Mouse (Mus musculus) heart, postnatal 10 days (tissue): ENCODE measurements around the gene Lingo1. TPM values are rescaled to one million over a fixed set of nuclear protein-coding genes. Genes with fewer than 3 reads are reported as not detected.
A peak's percentile ranks its signal among the peaks of the same experiment; 100 is the strongest.

ENCODE experiments used
- DNase-seq, 2 experiments: peaks; one replicate each; pipeline ENCODE4 v3.0.0; 2021
- intact Hi-C: fragments of 180-260 bp; cut with DNase I; formaldehyde crosslinking; loops from one replicate; pipeline ENCODE4 v1.15.1; 2025
- total RNA-seq, 2 experiments: library from RNA; stranded (reverse); gene quantifications; 2 replicates each; pipeline ENCODE4 v1.2.3; 2021

Gene Lingo1
- total RNA-seq, 2 experiments from 2014 or later: 2.1 to 2.3 TPM

DNA sequence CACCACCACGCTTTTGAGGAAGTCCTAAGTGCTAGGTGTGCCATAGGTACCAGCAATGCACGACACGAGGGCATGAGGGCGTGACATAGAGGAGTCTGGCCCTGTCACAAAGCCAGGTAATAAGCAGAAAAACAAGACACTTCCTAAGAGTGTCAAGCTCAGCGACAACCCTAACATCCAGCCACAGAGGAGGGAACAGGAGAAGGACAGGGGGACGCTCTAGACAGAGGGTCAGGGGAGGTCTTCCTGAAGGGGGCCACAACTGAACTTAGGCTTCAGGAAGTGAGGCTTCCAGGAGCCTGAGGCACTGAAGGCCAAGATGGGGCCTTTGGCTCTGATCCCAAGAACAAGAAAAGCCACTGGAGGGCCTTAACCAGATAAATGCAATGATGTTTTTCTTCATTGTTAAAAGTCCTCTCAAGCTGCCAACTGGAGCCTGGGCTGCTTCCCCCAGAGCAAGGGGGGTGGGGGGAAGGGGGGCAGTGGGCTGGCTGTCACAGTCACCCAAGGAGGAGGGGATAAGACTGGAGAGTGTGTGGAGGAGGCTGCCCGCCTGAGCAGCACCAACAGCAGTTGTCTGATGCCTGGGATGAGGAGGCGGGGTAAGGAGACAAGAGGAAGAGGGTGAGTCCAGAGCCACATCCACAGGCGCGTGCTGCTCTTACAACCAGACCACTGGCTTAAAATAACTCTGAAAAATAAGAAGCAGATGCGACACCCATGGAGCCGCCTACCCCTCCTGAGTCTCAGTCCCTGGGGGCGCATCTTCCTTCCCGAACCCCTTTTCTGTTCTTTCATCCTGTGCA, 109.7 kb downstream of the Lingo1 start:
- DNase-seq: peak; percentile 26 to 31
- intact Hi-C loops: no loop called here

DNA sequence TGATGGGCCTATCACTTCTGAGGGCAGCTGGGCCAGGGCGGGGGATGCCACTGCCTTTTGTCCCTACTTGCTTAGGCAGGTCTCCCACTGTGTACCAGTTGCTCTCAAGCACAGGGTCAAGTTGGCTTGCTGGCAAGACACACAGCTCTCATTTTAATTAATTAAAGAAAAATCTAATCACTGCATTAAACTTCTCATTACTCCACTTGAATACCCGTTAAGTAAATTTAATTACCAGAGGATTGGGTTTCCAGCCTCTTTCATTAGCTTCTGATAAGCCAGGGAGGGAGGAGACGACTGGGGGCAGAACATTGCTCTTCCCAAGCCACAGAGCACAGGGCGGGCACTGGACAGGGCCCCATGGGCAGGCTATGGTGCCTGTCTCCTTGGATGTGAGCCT, 113.4 kb downstream of the Lingo1 start:
- DNase-seq: no peak
- intact Hi-C loops: no loop called here

DNA sequence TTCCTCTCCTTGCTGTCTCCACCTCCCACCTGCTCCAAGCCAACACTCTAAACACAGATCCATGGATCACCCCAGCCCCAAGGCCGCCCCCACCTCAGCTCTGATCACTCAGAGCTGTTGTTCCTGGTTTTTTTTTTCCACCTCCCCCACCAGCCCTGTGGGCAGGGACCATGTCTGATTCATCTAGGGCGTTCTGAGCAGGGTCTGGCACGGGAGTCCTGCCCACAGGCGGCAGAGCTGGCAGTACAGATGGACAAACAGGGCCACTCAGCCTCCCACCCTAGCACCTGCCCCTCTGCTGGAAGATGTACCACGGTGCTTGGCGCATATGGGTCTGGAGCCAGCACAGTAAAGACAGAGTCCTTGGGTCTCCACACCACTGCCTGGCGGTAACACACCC, 114.3 kb downstream of the Lingo1 start:
- DNase-seq: no peak
- intact Hi-C loops: no loop called here

DNA sequence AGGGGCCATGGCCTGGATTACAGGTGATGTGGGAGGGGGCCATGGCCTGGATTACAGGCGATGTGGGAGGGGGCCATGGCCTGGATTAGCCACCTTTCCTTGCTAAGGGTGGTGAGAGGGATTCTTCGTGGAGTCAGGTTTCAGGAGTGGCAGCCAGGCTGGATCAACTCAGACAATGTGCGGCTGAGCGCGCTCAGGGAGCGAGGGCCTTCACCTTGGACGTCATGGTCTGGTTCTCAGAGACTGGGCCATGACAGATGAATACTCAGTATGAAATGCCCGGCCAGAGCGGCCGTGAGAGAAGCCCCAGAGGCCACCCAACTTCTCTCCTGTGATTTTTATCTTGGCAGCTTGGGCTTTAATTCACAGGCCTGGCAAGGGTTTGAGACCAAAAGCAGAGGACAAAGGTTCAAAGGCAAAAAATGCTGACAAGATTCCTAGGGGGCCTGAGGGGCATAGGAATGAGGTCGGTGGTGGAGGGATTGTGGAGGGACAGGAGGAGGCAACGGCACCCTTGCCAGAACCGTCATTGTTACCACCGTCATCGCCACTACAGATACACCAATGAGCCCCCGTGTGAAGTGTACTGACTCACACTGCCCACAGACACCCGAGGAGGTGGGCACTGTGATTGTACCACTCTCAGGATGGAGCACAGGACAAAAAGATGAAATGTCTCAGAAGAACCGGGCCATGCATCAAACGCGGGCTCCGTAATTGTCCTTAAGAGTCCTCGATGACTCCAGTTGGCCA, 117.2 kb downstream of the Lingo1 start:
- intact Hi-C loops: no loop called here
- no peak for DNase-seq

DNA sequence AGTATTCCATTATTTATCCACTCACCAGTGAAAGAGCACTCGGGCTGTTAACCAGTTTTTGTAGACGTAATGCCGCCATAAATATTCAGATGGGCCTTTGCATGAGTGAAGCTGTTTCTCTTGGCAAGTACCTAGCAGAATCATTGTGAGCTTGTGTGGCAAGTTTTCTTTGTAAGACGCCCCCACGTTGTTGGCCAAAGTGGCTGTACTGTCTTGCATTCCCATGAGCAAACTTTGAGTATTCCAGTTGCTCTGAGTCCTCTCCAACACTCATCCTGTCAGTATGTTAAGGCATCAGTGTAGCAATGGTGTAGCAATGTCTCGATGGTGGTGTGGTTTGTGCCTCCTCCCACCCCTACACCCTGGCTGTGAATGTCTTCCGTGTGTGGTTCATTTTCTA, 120.6 kb downstream of the Lingo1 start:
- no peak for DNase-seq
- intact Hi-C loops: no loop called here

DNA sequence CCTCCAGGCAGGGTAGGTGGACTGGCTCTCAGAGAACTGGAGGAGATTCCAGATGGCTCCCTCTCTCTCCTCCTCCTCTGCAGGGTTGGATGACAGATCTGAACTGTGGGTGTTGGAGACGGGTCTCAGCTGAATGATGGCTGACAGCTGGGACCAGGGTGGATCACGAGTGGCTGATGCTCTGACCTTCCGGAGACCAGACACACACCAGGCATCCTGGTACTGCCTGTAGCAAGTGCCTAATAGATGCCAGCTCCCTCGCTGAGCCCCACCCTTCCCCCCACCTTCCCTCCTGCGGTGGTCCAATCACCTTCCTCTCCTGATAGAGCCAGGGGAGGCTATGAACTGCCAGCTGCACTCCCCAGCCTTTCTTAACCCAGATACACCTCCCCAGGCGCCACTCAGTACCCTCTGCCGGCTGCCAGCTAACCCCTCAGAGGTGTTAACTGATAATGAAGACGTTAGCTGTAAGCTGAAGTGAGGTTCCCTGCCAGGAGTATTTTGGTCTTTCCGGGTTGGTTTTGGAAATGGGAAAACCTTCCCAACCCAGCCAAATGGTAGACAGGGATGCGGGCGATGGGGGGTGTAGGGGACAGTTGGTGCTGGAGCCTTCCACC, 126.6 kb downstream of the Lingo1 start:
- intact Hi-C loops: no loop called here
- DNase-seq: peak in 1 of 2 experiments; percentile 18

DNA sequence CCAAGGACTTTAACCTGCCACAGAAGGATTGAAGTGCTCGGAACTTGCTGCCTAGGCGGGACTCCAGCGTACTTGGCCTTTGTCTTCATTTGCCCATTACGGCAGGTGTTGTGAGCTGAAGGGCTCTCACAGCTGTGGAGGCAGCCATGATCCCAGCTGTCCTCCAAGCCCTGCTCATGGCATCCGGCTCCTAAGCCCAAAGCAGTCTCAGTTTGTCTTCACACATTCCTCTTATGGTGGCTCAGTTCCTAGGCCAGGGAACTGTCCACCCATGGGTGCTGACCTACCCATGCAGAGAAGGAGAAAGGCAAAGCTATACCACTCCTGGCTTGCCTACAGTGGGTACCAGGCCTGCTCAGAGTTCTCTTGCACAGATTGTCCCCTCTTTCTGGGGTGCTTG, 132.1 kb downstream of the Lingo1 start:
- peak; percentile 26 to 46 for DNase-seq
- intact Hi-C loops: no loop called here

DNA sequence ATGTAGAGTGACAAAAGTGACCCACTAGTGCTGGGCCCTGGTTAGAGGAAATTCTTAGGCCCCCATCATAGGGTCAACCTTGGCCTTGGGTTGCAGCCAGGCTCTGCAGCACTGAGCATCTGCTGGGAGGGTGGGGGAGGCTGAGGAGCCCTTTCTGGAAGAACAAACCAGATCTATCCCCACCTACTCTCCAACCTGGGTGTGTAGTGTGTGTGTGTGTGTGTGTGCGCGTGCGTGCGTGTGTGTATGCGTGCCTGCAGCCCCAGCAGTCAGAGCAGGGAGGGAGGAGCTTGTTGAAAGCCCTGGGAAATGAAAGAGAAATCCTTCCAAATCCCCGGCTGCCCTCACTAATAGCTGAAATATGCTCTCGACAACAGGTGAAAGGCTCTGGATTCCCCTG, 133.3 kb downstream of the Lingo1 start:
- intact Hi-C loops: no loop called here
- DNase-seq: no peak

DNA sequence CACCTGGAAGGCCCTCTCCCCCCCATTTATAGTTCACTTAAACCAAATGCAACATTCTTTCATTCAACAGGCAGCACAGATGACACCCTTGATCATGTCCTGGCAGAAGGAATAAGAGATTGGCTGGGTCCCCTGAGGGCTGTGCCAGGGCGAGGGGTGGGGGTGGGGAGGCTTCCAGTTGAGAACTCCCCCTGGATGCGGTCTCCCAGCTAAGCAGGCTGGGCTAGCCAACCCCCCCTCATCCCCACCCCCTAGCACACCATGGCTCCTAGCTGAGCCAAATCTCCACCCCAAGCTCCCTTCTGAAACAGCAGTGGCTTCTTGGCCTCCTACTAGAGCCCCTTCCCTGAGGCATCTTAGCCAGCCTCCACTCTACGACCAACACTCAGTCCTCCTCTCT, 133.9 kb downstream of the Lingo1 start:
- no peak for DNase-seq
- intact Hi-C loops: no loop called here

DNA sequence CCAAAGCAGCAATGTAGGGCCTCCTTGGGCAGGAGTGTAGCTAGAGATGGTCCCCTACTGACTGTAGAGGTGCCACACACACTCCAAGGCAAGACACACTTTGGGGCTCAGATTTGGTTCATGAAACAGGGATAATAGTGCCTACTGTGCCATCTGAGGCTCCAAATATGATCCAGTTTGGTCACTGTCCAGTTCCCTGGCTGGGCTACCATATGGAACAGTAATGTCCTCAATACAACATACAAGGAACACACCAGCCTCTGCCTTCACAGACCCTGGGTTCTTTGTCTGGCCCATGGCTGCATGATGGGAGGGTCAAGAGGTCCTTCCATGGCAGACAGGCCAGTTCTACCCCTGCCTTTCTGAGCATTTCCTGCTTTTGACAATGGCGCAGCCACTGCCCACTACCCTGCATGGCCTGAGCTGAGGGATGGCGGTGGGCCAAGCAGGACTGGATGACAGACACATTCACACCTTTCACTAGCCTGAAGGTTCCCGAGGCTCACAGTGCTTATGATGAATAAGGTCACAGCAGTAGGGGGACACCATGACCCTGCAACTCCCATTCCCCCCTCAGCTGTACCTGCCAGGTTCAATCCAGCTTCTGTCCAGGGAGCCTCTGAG, 134.9 kb downstream of the Lingo1 start:
- no peak for DNase-seq
- intact Hi-C loops: no loop called here

DNA sequence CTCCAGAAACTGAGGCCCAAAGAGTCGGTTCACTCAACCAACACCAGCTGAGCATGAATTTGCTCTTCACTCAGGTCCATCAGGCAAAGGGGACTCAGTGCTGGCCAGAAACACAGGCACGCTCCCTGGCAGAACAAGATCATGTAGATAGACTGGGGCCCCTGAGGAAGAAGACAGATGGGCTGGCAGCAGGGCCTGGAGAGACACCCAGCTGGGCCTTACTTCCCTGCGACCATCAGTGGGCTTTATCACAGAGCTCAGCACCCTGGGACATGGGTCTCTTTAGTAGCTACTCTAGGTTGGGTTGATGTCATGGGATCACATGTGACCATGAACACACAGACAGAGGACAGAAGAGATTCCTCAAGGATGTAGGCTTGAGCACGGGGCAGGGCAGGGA, 137.7 kb downstream of the Lingo1 start:
- intact Hi-C loops: no loop called here
- DNase-seq: no peak

DNA sequence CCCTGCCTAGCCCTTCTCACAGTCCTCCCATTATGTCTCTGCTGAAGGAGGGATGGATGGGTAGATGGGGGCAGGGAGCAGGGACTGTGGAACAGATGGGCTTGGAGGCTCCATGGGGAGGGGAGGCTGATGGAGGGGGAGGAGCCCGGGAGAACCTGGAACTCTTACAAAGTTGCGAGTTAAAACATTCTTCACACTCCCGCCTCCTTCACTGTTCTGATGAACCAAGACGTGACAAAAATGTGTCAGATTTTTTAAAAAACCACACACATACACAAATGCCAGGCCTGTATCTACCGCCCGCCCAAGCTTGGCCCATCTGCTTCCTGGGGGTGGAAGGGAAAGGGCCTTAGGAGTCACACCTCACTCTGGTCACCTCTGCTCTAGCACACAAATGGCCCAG, 138.3 kb downstream of the Lingo1 start:
- DNase-seq: no peak
- intact Hi-C loops: no loop called here

DNA sequence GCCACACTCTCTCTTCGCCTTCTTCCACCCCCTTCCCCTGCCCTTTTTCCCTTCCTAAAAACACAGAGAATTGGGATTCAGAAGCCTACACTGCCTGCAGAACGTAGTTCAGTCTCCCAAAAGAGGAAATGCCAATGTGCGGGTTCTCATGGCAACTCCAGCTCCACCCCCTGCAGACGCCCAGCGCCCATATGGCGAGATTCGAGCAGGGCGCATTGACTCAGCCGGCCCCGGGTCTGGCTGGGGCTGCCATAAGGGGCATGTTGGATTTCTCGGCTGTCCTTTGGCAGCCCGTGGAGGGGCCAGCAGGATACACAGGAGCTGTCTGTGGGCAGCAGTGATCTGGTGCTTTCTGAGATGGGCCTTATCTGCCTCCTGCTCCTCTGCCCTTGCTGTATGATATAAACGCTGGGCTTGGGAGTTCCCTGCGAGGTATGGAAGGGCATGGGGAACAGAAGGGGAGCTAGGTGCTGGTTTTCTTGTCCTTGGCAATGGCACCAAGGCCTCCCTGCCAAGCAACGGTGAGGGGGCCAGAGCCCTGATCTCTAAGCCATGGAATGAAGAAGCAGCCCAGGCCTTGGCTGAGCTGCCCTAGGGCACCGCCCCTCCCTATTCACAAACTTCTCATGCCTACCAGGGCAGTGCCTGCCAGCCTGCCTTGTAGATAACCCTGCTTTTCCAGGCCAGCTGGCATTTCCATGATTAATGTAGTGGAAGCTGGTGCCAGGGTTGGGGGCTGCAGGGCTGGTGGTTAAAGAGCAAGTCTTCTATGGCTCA, 139.3 kb downstream of the Lingo1 start:
- intact Hi-C loops: no loop called here
- DNase-seq: peak; percentile 15 to 27

DNA sequence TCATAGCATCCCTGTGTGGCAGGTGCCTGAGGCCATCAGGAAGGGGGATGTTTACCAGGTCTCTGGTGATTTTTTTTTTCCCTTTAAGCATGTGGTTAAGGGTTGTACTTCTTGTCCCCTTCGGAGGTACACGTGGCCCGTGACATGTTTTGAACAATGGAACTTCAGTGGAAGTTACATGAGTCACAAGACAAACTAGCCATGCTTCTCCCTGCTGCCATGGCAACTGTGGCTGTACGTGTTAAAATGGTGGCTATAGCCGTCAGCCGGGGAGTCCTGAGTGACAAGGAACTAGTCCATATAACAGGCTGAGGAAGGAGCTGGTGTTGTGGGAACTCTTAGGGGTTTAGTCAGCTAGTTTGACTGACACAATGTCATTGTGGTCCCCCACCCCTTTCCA, 141.1 kb downstream of the Lingo1 start:
- intact Hi-C loops: no loop called here
- no peak for DNase-seq

DNA sequence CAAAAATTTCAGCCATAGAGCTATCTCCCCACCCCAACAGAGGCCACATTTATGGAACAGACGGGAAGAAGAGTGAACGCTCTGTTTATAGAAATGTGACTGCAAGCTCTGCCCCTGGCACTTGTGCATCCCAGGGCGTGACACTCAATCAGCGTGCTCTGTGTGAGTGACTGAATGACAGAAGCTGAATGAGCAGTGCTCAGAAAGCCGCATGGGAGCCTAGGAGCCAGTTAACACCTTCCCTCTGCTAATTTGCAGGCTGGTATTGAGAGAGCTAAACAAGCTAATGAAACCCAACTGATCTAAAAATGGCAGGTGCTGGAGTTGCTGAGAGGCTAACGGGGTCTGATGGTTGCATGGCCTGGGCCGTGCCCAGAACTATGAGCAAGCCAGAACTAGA, 143.7 kb downstream of the Lingo1 start:
- intact Hi-C loops: no loop called here
- no peak for DNase-seq

DNA sequence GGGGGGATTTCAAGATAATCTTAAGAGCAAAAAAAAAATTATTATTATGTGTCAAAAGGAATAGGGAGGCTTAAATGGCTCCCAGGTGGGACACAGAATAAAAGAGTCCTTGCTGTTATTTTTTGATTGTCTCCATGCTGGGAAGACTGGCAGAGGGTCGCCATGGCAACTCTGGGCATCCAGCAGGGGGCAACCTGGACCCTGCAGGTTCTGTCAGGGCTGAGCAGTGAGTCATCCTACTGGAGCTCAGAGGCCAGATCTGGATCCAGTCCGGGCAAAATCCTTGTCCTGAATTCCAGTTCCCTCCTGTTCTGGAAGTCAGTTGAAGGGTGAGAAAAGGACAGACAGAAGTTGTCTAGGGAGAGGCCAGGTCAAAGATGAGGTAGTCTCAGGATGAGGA, 144.7 kb downstream of the Lingo1 start:
- intact Hi-C loops: no loop called here
- DNase-seq: no peak

DNA sequence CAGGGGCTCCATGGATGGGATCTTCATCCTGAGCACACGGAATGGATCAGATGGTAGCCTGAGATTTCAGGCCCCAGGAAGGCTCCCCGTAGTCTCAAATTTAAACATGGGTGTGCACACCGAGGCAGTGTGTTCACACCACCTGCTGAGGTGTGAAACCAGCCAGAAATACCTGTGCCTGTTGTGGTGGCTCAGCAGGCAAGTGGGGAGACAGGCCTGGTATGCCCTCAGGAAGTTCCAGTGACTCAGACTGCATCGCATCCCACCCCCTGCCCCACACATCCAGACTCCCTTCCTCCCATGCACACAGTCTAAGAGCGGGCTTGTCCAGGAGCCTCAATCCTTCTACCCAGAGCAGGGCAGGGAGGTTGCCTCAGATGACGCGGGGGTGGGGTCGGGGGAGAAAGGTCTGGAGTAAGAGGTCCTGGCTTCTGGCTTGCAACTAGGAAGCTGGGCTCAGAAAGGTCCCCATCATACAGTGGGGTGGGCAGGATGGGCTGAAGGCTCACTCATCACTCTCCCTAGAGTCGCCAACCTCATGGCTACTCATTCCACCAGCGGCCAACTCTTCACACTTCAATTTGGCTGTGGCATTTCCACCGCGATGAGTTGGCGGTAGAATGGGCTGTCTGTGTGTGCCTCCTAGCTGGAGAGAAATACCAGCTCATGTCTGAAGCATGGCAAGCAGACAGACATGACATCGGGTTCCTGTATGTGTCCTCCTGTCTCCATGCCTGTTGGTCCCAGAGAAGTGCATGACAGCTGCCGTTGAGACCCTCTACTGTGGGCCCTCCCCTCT, 149.8 kb downstream of the Lingo1 start:
- intact Hi-C loops: no loop called here

DNA sequence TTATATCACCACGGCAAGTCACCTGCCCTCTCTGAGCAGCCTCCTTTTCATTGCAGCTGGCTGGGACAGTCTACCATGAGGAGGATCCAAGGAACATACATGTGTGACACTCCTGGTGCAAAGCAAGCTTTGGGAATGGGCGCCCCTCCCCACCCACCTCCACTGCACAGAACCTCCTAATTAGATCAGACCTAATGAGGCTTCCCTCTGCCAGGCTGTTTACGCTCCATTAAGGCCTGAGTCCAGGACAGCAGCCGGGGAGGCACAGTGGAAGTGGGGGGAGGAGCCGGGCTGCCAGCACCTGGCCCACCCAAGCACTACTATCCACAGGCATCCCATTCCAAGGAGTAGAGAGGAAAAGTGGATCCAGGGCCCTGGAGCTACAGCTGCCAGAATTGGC, 152.8 kb downstream of the Lingo1 start:
- intact Hi-C loops: no loop called here
- no peak for DNase-seq

More for the DNA sequence above, 149.8 kb downstream of the Lingo1 start:
- no peak for DNase-seq

DNA sequence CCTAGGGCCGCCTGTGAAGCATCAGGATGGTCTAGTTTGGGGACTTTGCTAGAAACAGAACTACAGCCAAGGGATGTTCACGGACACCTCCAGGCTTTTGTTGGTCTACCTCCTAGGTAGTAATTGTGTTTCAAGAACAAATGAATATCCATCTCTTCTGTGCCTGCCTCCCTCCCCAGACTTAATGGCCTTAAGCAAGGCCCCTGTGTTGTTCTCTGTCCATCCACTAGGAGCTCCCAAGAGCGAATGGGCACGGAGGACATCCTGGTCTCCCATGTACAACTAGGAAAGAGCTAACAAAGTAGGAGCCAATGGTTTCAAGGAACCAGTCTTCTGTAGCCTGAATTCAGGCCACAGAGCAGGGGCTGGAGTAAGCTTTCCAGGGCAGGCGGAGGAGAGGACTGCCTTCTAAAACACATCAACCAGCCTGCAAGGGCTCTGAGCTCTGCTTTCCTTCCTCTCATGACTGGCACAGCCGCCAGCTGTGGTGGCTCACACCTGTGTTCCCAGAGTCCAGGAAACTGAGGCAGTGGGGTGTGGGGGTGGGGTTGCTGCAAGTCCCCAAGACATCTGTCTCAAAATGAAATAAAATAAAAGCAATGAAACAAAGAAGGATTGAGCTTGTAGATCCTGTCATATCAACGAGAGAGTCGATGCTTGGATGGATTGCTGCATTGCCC, 157.9 kb downstream of the Lingo1 start:
- intact Hi-C loops: loop anchor here (5.0 to 10.0 kb wide), 4 partner anchors 134 to 426 kb away; no protein-coding TSS in a partner anchor
- peak; percentile 30 to 40 for DNase-seq
